Mouse (Mus musculus): ENCODE data around the gene Mfsd2b.

The Mfsd2b gene

GRCm38 (mm10) chr12:4813636-4814035 is 60.5 kb downstream of the Mfsd2b start:
- DNase-seq (ENCODE audit: low spot score), result no peak
